Mouse (Mus musculus) hindbrain, embryonic 12.5 days (tissue): Measurements from ENCODE around the gene Gsdmc3. TPM values are rescaled to one million over a fixed set of nuclear protein-coding genes. Genes with fewer than 3 reads are reported as not detected.
"Not testable (repeated sequence)": the region's sequence is repeated elsewhere in the genome, so short reads cannot be mapped to it uniquely, and the experiment has no call there.

Experiments
- ATAC-seq: fragments of 200-750 bp; cut with Nextera tagmentation; 2 replicates; pipeline ENCODE4 v1.8.0; 2017; ENCODE audit warnings: moderate TSS enrichment; ENCODE audit not compliant: low FRiP score
- H3K27ac ChIP-seq: fragments of 300-500 bp; sonication (generic); 2 replicates; pipeline ENCODE4 v1.5.1; 2016; ENCODE audit warnings: mild to moderate bottlenecking
- H3K27me3 ChIP-seq: fragments of 300-500 bp; sonication (generic); 2 replicates; pipeline ENCODE4 v1.6.1; 2016; ENCODE audit warnings: mild to moderate bottlenecking
- H3K36me3 ChIP-seq: fragments of 300-500 bp; sonication (generic); 2 replicates; pipeline ENCODE4 v1.6.1; 2016; ENCODE audit warnings: mild to moderate bottlenecking
- H3K4me1 ChIP-seq: fragments of 300-500 bp; sonication (generic); 2 replicates; pipeline ENCODE4 v1.6.1; 2016
- H3K4me2 ChIP-seq: fragments of 300-500 bp; sonication (generic); replicated peaks from 2 replicates; pipeline ENCODE4 v1.6.1; 2016; ENCODE audit warnings: mild to moderate bottlenecking
- H3K4me3 ChIP-seq: fragments of 300-500 bp; sonication (generic); 2 replicates; pipeline ENCODE4 v1.5.1; 2016; ENCODE audit warnings: mild to moderate bottlenecking
- H3K9ac ChIP-seq: fragments of 300-500 bp; sonication (generic); 2 replicates; pipeline ENCODE4 v1.6.1; 2016; ENCODE audit warnings: mild to moderate bottlenecking, moderate library complexity
- H3K9me3 ChIP-seq: fragments of 300-500 bp; sonication (generic); replicated peaks from 2 replicates; pipeline ENCODE4 v1.6.1; 2016; ENCODE audit warnings: mild to moderate bottlenecking
- WGBS: fragments of 180-500 bp; shearing (Covaris S2); methylation state at CpG from one replicate; pipeline ENCODE4 v1.1.7; 2016; 5-methylcytosine and 5-hydroxymethylcytosine counted together
- polyA plus RNA-seq: library from polyadenylated mRNA; unstranded; fragments of >200 nt; fragmentation: Nextera tagmentation; extraction: Ambion mirVana; gene quantifications from 2 replicates; pipeline ENCODE4 v1.2.1, GENCODE M21; 2016

Gene Gsdmc3
- not detected in 2 replicates for polyA plus RNA-seq

DNA sequence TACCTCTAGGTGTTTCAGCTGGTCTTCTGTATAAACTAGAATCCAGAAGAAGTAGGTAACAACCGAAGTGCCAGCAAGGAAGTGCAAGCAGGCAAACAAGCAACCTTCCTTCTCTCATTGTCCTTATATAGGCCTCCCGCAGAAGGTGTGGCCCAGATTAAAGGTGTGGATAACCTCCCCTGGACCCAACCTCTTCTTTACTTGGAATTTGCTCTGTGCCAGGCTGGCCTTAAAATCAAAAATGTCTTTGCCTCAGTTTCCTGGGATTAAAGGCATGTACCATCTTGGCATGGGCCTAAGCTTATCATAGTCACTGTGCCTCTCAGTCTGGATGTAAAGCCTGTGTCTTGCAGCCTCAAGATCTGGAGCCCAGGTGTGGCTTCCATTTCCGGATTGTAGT is at the start of gene Gsdmc3:
Gsdmc3 (minus strand) TSS at position 101 of the 400 bp plus-strand sequence.
- not testable (repeated sequence) for H3K4me2 ChIP-seq, H3K4me3 ChIP-seq, H3K9ac ChIP-seq, ATAC-seq, H3K27me3 ChIP-seq, H3K4me1 ChIP-seq, H3K9me3 ChIP-seq, H3K27ac ChIP-seq, H3K36me3 ChIP-seq
- WGBS = 83% methylated on average over 1 of the region's 3 CpGs

DNA sequence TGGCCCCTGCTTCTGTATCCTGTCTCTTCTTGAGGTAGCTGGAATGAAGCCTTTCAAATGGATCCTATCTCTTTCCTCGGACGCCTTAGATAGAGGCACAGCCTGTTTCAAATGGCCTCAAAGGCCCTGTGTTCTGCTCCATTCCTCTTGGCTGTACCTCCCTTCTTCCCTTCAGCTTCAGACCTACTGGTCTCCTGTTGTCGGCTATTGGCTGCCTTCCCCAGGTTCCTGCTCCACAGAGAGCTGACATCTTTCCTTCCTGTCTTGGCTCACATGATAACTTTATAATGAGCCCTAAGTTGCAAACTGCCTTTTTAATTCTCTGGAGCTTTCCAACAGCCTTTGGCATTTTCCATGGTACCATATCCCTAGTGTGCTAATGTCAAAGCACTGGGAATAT is 47.8 kb upstream of the Gsdmc3 start:
- H3K4me2 ChIP-seq = no peak overlapping the region
- no peaks in the 10 kb centered on the region for H3K9me3 ChIP-seq
- no peak overlapping the region for H3K9ac ChIP-seq
- no peak overlapping the region for H3K27ac ChIP-seq
- WGBS = 92% methylated on average over 3 of the region's 3 CpGs
- H3K36me3 ChIP-seq = peaks cover 19% of the 10 kb centered on the region
- H3K4me1 ChIP-seq = no peaks in the 10 kb centered on the region
- H3K27me3 ChIP-seq = no peaks in the 10 kb centered on the region
- H3K4me3 ChIP-seq = no peak overlapping the region
- no peak for ATAC-seq

DNA sequence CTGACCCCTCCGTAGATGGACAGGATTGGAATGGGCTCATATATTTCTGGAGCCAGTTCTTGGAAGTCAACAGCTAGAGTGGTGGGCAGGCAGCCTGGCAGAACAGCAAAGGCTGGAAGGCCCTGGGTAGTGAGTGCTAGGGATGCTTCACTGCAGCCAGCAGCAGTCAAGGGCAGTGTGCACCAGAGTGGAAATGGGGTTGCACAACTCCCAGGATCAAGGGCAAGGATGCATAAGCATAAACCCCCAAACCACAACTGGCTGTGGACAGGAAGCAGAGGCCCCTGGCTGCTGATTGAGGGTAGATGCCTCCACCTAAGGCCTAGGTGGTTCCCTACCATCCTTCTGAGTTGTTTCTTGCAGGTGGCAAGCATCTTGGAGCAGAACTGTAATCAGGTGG is 46.1 kb upstream of the Gsdmc3 start:
- no peak for ATAC-seq
- no peaks in the 10 kb centered on the region for H3K9me3 ChIP-seq
- no peaks in the 10 kb centered on the region for H3K27me3 ChIP-seq
- H3K4me3 ChIP-seq = no peak overlapping the region
- H3K36me3 ChIP-seq = peaks cover 9% of the 10 kb centered on the region
- no peaks in the 10 kb centered on the region for H3K4me1 ChIP-seq
- no peak overlapping the region for H3K9ac ChIP-seq
- no peak overlapping the region for H3K27ac ChIP-seq
- 86% methylated on average over 1 of the region's 1 CpGs for WGBS
- no peak overlapping the region for H3K4me2 ChIP-seq

DNA sequence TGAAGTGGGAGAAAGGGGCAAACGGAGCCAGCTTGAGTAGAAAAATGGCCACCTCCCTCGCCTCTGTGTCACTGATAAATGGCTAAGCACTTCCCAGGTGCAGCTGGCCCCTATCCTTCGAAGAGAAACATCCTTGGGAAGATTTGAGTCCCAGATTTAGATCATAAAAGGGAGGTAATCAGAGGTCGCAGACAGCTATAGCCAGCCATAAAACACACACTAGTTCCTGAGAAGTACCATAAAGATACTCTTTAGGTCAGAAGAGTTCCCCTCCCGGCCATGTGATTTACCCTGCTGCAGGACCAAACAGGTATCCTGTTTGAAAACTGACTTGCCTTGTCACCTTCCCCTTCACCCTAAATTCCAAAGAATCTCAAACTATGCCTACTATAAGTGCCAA is 43.3 kb upstream of the Gsdmc3 start:
- not testable (repeated sequence) for ATAC-seq, H3K4me2 ChIP-seq, H3K9me3 ChIP-seq, H3K27me3 ChIP-seq, H3K36me3 ChIP-seq, H3K9ac ChIP-seq, H3K4me1 ChIP-seq, H3K4me3 ChIP-seq, H3K27ac ChIP-seq
- 76% methylated on average over 2 of the region's 5 CpGs for WGBS

DNA sequence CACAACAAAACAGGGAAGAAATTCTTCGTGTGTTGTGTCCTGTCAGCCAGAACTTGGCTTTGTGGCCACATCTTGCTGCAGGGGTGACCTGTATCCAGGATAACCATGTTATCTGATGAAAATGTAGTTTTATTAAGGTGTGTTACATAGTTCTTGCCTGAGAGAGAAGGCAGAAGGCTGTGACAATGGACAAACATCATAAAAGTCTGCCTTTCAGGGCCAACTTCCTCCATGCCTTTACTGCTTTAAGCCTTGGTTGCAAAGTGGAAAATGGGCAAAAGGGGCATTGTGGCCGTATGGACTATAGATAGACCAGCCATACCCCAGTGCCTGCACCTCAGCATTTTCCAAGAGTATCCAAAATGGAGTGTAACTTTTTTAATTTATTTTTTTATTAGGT is 41.4 kb upstream of the Gsdmc3 start:
- H3K4me3 ChIP-seq, H3K4me2 ChIP-seq, H3K36me3 ChIP-seq, H3K9me3 ChIP-seq, H3K27ac ChIP-seq, ATAC-seq, H3K4me1 ChIP-seq, H3K27me3 ChIP-seq, H3K9ac ChIP-seq: not testable (repeated sequence)
- WGBS = 67% methylated on average over 1 of the region's 2 CpGs

DNA sequence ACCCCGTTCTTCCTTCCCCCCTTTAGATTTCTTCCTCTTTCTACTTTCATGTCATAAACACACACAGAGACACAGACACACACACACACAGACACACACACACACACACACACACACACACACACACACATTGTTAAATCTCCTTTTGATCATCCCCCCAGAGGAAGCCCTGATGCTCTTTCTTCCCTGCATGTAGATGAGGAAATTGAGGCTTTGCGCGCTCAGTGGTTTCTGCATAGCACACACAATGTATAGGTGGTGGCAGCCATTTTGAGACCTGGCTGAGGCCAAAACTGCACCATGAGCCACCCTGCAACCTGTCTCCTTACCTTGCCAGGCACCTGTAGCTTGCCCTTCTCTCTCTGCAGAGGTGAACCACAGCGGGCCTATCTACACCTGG is 38.2 kb upstream of the Gsdmc3 start:
- not testable (repeated sequence) for H3K27me3 ChIP-seq, H3K4me3 ChIP-seq, ATAC-seq, H3K4me2 ChIP-seq, H3K4me1 ChIP-seq, H3K36me3 ChIP-seq, H3K9me3 ChIP-seq, H3K27ac ChIP-seq, H3K9ac ChIP-seq
- 79% methylated on average over 4 of the region's 4 CpGs for WGBS

DNA sequence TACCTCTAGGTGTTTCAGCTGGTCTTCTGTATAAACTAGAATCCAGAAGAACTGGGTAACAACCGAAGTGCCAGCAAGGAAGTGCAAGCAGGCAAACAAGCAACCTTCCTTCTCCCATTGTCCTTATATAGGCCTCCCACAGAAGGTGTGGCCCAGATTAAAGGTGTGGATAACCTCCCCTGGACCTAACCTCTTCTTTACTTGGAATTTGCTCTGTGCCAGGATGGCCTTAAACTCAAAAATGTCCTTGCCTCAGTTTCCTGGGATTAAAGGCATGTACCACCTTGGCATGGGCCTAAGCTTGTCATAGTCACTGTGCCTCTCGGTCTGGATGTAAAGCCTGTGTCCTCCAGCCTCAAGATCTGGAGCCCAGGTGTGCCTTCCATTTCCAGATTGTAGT is 33.8 kb upstream of the Gsdmc3 start, which contains the start of gene Gsdmc4:
Gsdmc4 (minus strand) TSS at position 101 of the 400 bp plus-strand sequence.
- not testable (repeated sequence) for ATAC-seq
- 88% methylated on average over 2 of the region's 2 CpGs for WGBS

DNA sequence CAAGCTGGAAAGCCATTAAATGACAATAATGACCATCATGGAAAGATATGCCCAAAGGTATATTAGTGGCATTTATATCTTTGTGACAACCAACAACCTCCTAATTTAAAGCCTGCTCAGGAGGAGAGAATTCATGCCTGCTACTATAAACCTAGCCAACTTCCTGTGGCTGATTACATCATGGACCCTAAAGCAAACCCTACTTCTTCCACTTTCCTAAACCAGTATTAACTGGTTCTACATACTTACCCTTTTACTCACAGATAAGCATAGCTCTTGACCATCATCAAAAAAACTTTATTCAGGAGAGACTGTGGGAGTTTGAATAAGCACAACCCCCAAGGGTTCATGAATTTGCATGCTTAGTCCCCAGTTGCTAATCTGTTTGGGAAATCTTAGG is 31.5 kb upstream of the Gsdmc3 start:
- H3K36me3 ChIP-seq, H3K27me3 ChIP-seq, H3K27ac ChIP-seq, H3K4me3 ChIP-seq, ATAC-seq, H3K4me2 ChIP-seq, H3K9ac ChIP-seq, H3K4me1 ChIP-seq, H3K9me3 ChIP-seq: not testable (repeated sequence)

More for the DNA sequence above, 33.8 kb upstream of the Gsdmc3 start, which contains the start of gene Gsdmc4:
- not testable (repeated sequence) for H3K36me3 ChIP-seq, H3K4me2 ChIP-seq, H3K4me1 ChIP-seq, H3K27ac ChIP-seq, H3K4me3 ChIP-seq, H3K9ac ChIP-seq, H3K9me3 ChIP-seq, H3K27me3 ChIP-seq

DNA sequence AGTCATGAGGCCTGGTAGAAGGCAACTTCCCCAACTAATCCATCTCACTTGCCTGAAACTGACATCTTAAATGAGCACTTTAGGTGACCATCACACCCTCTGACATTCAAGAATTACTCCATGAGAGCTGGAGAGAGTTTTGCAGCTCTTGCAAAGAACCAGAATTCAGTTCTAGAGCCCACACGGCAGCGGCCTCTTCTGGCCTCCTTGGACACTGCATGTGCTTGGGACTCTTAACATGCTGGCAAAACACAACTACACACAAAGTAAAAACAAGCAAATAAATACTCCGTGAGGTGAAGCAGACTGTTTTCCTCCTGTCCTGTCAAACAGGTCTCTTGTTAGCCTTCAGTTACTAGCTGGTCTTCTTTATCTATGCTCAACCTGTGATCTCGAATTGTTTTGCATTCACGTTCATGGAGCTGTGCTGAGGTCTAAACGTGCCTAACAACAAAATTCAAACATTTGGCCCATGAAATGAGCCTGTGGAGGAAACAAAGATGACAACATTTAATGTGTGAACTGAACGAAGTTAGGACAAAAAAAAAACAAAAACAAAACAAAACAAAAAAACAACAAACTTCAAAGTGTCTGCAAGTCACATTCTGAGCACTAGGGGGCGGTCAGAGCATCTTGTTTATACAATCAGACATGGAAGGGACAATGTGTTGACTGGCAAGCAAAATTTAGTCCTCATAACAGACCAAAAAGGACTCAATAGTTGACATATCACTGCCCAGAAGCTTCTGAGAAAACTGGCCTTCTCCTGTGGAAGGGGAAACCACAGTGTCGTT is 17.4 kb upstream of the Gsdmc3 start:
- not testable (repeated sequence) for ATAC-seq, H3K27ac ChIP-seq, H3K9ac ChIP-seq, H3K4me2 ChIP-seq, H3K9me3 ChIP-seq, H3K4me1 ChIP-seq, H3K4me3 ChIP-seq, H3K27me3 ChIP-seq, H3K36me3 ChIP-seq
- WGBS = 39% methylated on average over 9 of the region's 9 CpGs

DNA sequence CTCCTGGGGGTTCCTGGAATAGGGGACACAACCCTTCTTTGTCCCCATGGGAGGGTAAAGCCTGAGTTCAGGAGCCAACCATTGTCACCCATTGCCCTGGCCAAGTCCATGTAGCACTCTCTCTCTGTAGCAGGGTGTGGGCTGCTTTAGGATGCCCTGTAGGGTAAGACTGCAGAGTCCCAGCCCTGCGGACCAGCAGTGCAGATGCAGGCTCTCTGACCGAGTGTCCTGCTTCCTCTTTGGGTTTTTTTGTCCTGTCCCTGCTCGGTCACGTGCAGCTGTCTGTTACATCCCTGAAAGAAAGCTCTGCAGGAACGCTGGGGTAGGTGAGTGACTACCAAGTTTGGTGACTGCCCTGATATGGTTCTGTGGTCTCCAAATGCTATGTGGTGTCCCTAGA is 10.1 kb upstream of the Gsdmc3 start:
- H3K9ac ChIP-seq, H3K27ac ChIP-seq, H3K36me3 ChIP-seq, H3K4me2 ChIP-seq, H3K9me3 ChIP-seq, ATAC-seq, H3K27me3 ChIP-seq, H3K4me3 ChIP-seq, H3K4me1 ChIP-seq: not testable (repeated sequence)
- 77% methylated on average over 5 of the region's 5 CpGs for WGBS

DNA sequence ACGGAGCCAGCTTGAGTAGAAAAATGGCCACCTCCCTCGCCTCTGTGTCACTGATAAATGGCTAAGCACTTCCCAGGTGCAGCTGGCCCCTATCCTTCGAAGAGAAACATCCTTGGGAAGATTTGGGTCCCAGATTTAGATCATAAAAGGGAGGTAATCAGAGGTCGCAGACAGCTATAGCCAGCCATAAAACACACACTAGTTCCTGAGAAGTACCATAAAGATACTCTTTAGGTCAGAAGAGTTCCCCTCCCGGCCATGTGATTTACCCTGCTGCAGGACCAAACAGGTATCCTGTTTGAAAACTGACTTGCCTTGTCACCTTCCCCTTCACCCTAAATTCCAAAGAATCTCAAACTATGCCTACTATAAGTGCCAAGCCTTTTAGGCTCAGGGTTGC is 9.6 kb upstream of the Gsdmc3 start:
- WGBS = no CpG with 5 or more reads among the region's 5 CpGs
- not testable (repeated sequence) for ATAC-seq, H3K4me1 ChIP-seq

DNA sequence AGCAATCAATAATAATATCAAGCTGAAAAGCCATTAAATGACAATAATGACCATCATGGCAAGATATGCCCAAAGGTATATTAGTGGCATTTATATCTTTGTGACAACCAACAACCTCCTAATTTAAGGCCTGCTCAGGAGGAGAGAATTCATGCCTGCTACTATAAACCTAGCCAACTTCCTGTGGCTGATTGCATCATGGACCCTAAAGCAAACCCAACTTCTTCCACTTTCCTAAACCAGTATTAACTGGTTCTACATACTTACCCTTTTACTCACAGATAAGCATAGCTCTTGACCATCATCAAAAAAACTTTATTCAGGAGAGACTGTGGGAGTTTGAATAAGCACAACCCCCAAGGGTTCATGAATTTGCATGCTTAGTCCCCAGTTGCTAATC is 2.2 kb downstream of the Gsdmc3 start:
- H3K27me3 ChIP-seq, H3K36me3 ChIP-seq, H3K4me2 ChIP-seq, H3K27ac ChIP-seq, H3K9me3 ChIP-seq, ATAC-seq, H3K4me1 ChIP-seq, H3K4me3 ChIP-seq, H3K9ac ChIP-seq: not testable (repeated sequence)

More for the DNA sequence above, 9.6 kb upstream of the Gsdmc3 start:
- not testable (repeated sequence) for H3K36me3 ChIP-seq, H3K27ac ChIP-seq, H3K4me2 ChIP-seq, H3K9ac ChIP-seq, H3K4me3 ChIP-seq, H3K9me3 ChIP-seq, H3K27me3 ChIP-seq

DNA sequence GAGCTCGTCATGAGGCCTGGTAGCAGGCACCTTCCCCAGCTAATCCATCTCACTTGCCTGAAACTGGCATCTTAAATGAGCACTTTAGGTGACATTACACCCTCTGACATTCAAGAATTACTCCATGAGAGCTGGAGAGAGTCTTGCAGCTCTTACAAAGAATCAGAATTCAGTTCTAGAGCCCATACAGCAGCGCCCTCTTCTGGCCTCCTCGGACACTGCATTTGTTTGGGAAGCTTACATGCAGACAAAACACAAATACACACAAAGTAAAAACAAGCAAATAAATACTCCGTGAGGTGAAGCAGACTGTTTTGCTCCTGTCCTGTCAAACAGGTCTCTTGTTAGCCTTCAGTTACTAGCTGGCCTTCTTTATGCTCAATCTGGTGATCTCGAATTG is 16.4 kb downstream of the Gsdmc3 start:
- H3K9me3 ChIP-seq, ATAC-seq: not testable (repeated sequence)
- 51% methylated on average over 5 of the region's 5 CpGs for WGBS

More for the DNA sequence above, 16.4 kb downstream of the Gsdmc3 start:
- not testable (repeated sequence) for H3K36me3 ChIP-seq, H3K4me2 ChIP-seq, H3K4me1 ChIP-seq, H3K27me3 ChIP-seq, H3K27ac ChIP-seq, H3K9ac ChIP-seq, H3K4me3 ChIP-seq
